Mouse (Mus musculus): Measurements from ENCODE around the gene Angptl2. TPM values are rescaled to one million over a fixed set of nuclear protein-coding genes. Genes with fewer than 3 reads are reported as not detected.

The Angptl2 gene
- total RNA-seq, 2 experiments from 2014 or later = 135 to 141 TPM

DNA sequence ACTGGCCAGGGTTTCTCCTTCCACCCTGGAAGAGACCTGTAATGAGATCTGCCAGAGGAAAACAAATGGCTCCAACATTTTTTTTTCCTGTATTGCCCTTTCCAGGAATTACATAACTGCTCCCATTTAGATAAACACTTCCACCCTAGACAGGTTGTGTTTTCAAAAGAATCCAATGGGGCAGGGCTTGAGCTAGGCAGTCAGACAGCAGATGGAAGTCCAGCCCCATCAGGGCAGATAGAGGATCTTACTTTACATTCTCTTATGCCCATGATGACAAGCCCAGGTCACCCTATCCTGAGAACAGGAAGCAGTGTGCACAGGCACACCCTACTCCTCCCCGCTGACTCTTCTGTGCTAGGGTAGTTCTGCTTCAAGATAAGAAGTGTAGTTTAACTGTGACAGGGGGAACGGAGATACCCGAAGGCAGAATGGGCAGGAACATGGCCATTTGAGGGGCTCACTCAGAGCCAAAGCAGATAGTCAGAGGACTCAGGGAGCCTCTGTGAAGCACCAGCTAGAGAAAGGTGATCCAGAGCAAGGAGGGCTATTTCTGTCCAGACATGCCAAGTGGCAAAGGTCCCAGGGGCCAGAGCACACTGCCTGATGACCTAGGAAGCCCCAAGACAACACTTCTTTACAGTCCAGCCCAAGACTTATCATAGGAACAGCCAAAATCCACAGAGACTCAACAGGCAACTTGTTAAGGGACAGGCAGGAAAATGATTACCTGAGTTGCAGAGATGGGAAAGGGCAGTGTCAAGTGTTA is 41.1 kb downstream of the Angptl2 start:
- intact Hi-C loops (cut with DNase I) = no loop called here

DNA sequence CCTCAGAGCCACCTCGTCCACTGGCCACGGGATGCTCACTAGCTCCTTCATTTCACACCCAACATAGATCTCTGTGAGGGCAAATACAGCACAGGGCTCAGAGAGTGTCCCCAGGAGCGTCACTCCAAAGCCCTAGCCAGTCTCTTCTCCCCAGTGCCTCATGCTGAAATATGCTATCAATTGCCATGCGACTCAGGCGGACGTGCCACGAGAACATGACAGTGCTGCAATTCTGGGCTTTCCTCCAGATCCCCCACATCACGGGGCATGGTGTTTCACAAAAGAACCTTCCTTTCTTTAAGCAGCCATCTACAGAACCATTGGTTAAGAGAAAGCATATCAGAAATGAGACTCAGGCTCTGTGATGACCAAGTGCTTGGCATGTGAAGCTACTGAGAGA is 44.9 kb downstream of the Angptl2 start:
- peak in 1 of 2 experiments; percentile 68 for DNase-seq
- intact Hi-C loops (cut with DNase I) = no loop called here

More for the DNA sequence above, 41.1 kb downstream of the Angptl2 start:
- no peak for DNase-seq

DNA sequence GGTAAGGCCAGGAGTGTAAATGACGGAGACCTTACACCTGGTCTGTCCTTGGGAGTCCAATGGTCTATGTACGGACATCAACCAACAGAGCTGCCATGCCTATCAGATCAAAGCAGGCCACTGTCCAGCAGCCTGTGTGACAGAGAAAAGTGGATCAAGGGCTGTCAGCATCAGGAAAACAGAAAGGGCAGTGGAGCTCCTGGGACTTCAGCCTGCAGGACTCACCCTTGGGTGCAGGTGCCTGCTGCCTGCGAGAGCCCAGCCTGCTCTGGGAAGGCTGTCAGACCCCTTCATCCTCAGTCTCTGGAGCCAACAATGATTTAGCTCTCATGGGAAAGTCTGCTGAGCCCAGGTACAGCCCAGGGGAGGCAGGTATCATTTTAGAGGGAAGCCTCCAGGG is 45.6 kb downstream of the Angptl2 start:
- DNase-seq = no peak
- intact Hi-C loops (cut with DNase I) = no loop called here

DNA sequence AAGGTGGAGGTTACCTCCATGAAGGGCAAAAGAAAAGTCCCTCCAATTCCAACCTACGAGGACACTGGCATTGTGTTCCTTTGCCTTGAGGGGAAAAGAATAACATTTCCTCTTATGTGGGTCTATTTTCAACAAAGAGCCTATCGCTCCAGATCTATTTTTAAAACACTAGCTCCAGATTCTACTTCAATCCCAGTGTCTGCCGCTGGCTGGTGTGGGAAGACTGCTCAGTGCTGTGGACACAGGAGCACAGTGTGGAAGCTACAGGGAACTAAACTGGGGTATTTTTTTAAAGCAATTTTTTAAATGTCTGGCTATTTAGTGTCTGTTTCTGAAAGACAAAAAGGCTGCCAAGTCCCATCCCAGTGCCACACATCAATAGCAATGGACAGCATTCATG is 49.9 kb downstream of the Angptl2 start:
- intact Hi-C loops (cut with DNase I) = loop anchor here (5.0 kb wide), 1 partner anchor 52 kb away; no protein-coding TSS in a partner anchor
- peak in 1 of 2 experiments; percentile 40 for DNase-seq

DNA sequence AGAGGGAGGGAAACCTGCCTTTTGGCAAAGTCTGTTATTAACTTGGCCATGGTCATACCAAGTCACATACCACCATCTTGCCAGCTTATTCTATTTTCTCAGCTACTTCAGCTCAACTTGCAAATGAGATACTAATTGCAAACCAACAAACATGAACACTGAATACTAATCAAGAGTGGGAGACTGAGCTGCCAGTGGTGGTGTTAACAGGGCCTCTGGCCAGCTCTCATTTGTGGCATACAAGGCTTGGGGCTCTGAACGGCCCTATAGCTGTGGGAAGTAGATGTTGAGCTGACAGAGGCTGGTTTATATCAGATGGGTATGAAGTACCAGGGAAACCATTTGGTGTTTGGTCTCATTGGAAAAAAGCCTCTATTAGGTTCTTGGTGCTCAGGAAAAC is 51.2 kb downstream of the Angptl2 start:
- intact Hi-C loops (cut with DNase I) = loop anchor here (5.0 kb wide), 1 partner anchor 50 kb away; no protein-coding TSS in a partner anchor
- no peak for DNase-seq

DNA sequence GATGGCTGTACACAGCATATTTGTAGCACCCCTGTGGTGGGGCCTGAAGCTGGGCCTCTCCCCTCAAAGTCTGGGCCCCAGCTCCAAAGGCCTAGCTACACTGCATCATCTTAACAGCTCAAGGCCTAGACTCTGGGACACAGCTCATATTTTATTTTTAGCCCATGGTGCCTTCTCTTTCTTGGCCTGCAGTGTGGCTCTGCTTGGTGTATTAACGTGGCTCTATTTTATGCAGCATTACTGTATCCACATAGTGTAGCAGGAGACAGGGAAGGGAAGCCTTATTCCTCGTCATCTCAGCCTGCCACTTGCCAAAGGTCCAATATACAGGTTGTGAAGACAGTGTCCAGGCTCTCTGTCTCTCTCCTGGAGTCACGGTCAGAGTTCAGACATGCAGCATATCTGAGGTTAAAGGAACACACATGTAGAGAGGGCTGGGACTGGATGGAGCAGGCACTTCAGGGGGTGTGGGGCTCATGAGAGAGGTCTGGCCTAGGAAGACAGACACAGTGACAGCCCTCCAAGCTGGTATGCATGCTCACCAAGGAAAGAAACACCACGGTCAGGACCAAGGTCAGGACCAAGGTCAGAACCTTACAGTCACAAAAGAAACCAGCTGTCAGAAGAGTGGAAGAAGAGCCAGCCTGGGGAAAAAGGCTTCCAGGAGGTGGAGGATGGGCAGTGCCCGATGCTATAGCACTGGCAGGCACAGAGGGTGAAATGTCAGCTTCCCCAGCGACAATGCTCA is 52.7 kb downstream of the Angptl2 start:
- DNase-seq = peak in 1 of 2 experiments; percentile 57
- intact Hi-C loops (cut with DNase I) = loop anchor here (5.0 kb wide), 1 partner anchor 49 kb away; no protein-coding TSS in a partner anchor

DNA sequence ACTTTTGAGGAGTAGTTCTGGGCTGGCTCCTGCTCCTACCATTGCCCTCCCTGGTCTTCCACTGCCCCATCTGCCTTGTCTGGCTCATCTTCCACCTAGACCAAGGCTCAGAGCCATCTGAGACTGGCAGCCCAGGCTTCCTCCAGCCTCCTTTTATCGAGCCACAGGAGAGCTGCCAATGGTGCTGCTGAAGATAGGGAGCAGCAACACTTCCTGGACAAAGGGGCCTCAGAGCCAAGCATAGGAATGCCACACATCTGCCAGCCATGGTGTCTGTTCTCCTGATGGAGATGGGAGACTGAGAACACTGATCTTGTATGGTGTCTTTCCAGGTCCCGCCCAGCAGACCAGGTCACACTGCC is 53.2 kb downstream of the Angptl2 start:
- DNase-seq = peak in 1 of 2 experiments; percentile 56
- intact Hi-C loops (cut with DNase I) = loop anchor here (5.0 kb wide), 1 partner anchor 48 kb away; no protein-coding TSS in a partner anchor

DNA sequence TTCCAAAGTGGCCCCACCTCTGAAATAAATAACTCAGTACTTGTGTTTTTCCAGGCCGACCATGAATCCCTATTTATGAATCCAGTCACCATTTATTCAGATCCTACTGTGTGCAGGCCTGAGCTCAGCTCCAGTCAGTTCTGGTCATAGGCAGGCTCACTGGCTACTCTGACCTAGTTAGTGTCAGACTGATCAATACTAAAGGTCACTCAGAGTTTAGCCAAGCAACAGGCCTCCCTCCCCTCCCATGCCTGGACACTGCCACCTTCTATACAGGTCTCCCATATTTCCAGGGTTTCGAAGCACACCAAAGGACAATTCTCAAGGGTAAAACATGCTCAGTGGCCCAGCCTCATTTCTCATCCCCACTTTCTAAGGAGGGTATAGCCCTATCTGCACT is 54.7 kb downstream of the Angptl2 start:
- intact Hi-C loops (cut with DNase I) = no loop called here

DNA sequence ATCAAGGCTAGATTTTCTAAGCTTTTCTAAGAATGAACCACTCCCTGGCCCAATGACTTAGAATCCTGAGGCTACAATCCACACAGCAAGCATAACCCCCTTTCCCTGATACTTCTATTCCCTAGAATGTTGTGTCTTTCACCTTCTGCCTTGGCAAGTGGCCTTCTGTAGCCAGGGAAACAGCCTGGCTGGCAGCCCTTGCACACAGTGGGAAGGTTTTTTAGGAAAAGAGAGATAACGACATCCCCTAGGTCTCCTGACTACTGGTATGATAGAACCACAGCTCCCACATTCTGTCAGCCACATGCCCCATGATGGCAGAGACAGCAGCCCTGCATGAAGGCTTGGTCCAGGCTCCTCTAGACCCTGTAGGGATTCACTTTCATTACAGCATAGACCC is 55.6 kb downstream of the Angptl2 start:
- DNase-seq = no peak
- intact Hi-C loops (cut with DNase I) = no loop called here

More for the DNA sequence above, 54.7 kb downstream of the Angptl2 start:
- no peak for DNase-seq

DNA sequence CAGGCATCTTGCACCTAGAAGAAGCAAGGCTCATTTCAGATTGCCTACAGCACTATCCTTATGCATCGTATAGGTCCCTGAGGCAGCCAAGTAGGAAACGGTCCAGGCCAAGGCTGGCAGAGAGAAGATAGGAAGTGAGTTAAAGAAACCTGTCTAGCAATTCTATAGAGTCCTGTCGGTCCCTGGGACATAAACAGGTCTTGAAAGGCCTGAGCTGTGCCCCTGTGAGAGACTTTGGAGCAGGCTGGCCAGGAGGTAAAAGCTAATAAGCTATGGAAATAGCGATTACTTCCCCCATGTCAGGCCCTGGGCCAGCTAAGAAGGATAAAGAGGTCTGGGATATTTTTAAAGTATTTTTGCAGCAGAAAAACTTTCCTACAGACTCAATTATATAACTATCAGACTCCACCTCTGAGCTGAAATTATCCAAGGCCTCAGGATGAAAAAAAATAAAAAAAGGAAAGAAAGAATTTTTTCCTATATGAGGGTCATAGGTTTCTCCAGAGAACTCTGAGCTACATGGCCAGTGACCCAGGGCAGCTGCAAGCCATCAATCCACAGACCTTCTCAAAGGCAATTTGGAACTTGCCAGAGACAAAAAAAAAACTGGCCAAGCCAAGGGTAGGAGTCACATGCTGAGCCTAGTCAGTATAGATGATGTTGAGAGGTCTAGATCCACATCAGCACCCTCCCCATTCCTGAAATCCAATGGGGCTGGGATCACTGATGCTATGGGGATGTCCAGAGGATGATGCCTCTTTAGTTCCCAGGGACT is 57.0 kb downstream of the Angptl2 start:
- peak; percentile 49 to 66 for DNase-seq
- intact Hi-C loops (cut with DNase I) = no loop called here

DNA sequence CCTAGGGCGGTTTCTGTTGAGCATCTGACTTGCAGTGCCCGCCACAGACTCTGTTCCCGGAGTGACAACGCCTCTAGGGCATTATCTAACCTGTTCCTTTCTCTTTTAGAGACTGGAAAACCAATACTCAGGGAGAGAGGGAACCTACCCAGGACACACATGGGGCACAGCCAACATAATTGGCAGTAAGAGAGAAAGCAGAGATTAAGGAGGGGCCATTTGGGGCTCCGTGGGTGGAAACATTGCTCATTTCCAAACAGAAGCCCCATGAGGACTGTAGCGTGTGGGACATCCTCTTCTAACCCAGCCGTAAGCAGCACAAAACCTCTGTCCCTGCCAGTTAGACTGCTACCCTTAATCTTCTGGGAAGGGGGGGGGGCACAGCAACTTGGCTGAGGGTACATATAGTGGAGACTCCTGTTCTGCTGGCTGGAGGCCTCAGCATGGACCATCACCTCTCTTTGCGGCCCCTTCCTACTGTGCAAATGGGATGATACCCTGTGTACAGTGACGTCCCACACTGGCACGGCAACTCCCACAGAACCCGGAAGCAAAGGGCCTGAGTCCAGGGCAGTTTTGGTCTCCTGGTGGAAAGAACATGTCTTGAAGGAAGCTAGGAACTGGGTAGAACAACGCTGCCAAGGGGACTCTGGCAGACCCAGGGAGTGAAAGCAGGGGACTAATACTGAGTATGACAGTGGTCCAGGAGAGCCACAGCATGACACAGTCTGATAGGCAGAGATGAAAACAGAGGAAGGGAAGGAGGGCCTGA is 59.0 kb downstream of the Angptl2 start:
- intact Hi-C loops (cut with DNase I) = no loop called here
- peak; percentile 41 to 47 for DNase-seq

DNA sequence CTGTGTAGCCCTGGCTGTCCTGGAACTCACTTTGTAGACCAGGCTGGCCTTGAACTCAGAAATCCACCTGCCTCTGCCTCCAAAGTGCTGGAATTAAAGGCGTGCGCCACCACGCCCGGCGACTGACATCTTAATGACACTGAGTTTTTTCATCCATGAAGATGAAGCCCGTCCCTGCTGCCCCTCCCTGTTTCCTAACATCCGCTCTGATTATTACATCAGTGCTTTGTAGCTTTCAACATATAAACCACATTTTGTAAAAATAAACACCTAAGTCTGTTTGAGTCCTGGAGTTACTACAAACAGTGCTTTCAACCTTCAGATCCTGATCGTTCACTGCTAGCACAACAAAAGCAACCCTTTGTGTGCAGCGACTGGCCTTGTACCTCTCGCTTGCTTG is 63.9 kb downstream of the Angptl2 start:
- DNase-seq = no peak
- intact Hi-C loops (cut with DNase I) = no loop called here

DNA sequence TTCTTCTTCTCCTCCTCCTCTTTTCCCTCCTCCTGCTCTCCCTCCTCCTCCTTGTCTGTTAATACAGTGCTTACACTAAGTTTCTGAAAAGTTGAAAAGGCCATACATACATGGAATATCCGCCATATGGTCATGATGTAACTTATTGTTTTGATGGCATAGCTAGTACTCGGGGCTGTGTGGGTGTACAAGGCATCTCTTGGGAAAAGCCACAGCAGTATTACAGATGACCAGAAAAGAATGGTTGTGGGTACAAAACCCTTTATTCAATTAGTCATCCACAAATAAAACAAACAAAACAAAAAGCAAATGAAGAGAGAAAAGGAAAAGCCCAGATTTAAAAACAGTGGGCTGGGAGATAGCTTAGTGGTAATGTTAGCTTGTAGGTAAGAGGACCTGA is 64.7 kb downstream of the Angptl2 start:
- intact Hi-C loops (cut with DNase I) = no loop called here
- no peak for DNase-seq

DNA sequence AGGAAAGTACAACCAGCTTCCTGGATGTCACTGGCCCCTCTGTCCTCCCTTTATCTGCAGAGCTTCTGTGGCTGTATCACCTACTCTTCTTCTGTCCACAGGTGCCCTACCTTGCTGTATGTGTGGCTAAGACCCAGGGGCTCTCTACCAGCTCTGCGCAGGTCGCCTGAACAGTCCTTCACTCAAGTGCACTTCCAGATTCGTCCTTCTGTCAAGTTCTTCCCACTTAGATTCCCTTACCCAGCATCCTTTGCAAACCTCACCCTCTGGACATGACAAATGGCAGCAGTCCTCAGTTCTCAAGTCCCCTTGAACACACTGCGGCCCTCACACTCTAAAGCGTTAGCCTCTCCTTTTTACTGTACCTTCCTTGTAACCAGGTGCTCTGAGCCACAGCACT is 65.9 kb downstream of the Angptl2 start:
- DNase-seq = no peak
- intact Hi-C loops (cut with DNase I) = no loop called here

DNA sequence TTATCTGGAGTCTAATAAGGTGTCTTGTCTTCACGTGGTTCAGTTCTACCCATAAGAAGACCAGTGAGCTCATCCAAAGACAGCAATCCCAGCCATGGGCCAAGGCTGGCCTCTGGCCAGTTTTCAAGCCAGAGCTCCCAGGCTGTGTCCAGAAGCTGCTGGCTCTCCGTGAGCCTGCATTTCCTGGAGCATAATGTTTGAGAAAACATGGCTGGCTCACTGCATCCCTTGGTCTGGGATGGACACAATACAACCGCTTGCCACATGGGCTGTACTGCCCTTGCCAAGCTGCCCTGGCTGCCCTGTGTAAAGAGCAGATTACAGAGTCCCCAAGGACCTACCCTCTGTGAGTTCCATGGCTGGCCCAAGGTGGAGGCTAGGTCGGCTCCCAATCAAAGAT is 67.0 kb downstream of the Angptl2 start:
- peak; percentile 84 for DNase-seq
- intact Hi-C loops (cut with DNase I) = no loop called here

DNA sequence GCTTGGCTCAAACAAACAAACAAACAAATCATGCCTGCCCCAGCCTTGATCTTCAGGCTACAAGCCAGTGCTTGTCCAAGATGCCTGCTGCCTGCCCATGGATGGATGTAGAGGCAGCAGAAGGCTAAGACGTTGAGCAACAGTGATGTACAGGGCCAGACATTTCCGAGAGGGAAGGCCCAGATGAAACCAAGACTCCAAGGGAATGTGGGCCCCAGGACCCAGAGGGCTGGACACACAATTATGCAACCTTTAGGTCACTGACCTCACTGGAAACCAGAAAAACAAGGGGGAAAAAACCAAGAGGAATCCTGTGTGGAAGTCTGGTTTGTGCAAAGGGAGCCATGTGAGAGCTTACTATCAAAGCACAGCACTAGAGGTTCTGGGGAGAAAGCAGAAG is 67.8 kb downstream of the Angptl2 start:
- intact Hi-C loops (cut with DNase I) = no loop called here
- no peak for DNase-seq

DNA sequence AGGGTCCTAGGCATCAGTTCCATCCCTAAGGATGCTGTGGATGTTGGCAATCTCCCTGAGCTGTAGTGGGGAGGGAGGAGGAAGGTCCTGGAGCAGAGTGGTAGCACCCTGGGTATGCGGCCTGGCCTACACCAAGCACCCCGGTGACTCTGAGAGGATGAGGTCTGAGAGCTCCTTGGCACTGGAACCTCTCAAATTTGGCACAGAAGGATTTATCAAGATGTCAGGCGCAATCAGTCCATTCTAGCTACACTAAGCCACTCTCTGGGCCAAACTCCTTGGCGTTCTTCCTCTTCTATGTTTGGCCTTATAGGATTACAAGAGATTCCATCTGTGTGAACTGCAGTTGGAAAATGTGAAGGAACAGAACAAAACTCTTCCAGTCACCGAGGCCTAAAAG is 73.0 kb downstream of the Angptl2 start:
- intact Hi-C loops (cut with DNase I) = no loop called here
- DNase-seq = no peak

DNA sequence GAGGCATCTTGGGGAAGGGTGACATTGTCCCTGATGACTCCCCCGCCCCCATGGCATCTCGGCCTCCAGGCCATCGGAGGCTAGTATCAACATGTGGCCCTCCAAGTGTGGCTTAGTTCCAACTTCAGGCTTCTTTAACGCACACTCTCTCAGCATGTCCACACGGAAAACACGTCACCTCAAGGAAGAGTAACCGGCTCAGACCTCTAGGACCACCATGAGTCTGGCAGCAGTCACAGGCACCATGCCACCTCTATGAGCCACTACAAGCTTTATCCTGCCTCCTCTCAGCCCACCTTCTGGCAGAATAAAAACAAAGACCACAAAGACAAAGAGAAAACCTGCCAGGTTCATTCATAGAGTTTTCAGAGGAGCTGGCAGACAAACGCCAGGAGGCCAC is 74.6 kb downstream of the Angptl2 start:
- intact Hi-C loops (cut with DNase I) = no loop called here
- DNase-seq = no peak

DNA sequence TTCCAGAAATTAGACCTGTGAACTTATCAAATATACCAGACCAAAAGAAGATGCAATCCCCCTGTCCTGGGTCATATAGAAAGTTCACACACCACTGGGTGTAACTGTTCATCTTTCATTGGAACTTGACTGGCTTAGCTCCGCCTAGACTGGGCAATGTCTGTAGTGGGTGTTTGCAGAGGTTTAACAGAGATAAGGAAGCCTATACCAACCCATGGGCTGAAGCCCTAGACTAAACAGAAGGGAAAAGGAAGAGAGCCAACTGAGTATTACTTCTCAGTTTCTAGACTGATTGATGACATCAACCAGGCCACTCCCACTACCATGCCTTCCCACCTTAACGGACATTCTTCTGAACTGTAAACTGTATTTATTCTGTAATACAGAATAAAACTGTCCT is 76.2 kb downstream of the Angptl2 start:
- DNase-seq = no peak
- intact Hi-C loops (cut with DNase I) = no loop called here

DNA sequence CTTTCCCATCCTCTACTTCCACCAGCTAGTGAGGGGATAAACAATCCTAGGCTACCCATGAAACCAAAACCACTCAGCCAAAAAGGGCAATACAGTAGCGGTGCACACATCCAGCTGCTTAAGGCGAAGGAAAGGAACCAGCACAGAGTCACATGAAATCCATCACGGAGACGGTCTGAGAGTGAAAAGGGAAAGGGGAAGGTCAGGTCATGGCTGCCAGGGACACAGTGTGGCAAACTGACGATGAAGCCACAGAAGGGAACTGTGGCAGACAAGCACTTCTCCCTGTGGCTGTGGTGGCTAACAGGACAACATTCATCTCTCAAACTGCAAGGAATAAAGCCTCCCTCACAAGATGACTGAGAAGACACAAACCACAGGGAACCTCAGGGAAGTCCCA is 79.2 kb downstream of the Angptl2 start:
- DNase-seq = no peak
- intact Hi-C loops (cut with DNase I) = no loop called here

All from heart, postnatal 10 days (tissue).